In the genomic region with DNA sequence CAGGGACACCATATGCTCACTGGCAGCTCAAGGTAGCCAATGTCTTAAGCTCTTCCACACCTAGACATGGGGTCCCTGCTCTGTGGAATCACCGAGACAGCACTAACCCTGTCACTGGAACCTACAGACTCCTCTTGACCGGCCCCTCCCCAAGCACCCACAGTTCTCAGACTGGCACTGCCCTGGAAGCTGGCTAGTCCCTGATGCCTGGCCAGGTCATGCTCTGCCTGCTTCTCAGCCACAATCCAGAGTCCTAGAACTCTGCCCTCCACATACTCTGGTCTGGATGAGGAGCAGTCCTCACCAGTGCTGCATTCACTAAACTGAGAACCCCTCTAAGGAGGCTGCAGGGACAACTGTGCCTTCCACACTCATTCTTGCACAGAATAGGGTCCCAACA, we compare ENCODE assay signal across 22 mouse cellular contexts. TPM values are rescaled to one million over a fixed set of nuclear protein-coding genes. Genes with fewer than 3 reads are reported as not detected.
A peak's percentile ranks its signal among the peaks of the same experiment; 100 is the strongest.
DNase-seq lines count a peak whose midpoint lies in the region; ATAC-seq and TF ChIP-seq lines count a peak whose summit lies in the region.
"Had no signal": no experiment of that assay in that cellular context is flagged by ENCODE, and none has a peak within 500 bp of the region (broad histone marks: within the 10 kb centered on the region; RNA-seq: fewer than 3 reads in every experiment).

No protein-coding gene starts in this region.

- WGBS in kidney, adult 2 months: 83% methylated on average over 2 of the region's 2 CpGs
- 97% methylated on average over 2 of the region's 2 CpGs for WGBS in kidney, embryonic 16.5 days

- TF ChIP-seq POLR2A in kidney, adult 2 months (IDR thresholded peaks at IDR 0.05; ENCODE audit: low read depth, low read length): no peak

- no peak overlapping the region for H3K4me2 ChIP-seq in kidney, embryonic 16.5 days (replicated peaks; ENCODE audit: low read depth, low read length)
- H3K4me2 ChIP-seq: embryonic facial prominence, embryonic 13.5 days; embryonic facial prominence, embryonic 15.5 days; forebrain, embryonic 12.5 days had no signal

- no peaks in the 10 kb centered on the region for H3K9me3 ChIP-seq in kidney, embryonic 16.5 days (ENCODE audit: low read length)
- H3K9me3 ChIP-seq: embryonic facial prominence, embryonic 13.5 days; embryonic facial prominence, embryonic 15.5 days; forebrain, embryonic 10.5 days; forebrain, embryonic 12.5 days had no signal

- no peak overlapping the region for H3K27ac ChIP-seq in kidney, adult 2 months (ENCODE audit: insufficient read depth, low read depth, low read length)
- H3K27ac ChIP-seq in kidney, embryonic 16.5 days (ENCODE audit: low read length): no peak overlapping the region
- H3K27ac ChIP-seq: embryonic facial prominence, embryonic 13.5 days; embryonic facial prominence, embryonic 15.5 days; forebrain, embryonic 10.5 days; forebrain, embryonic 12.5 days had no signal

- DNase-seq in kidney, adult 2 months: peak; percentile 55
- DNase-seq in kidney, adult 18-20 months: no peak
- peak; percentile 29 for DNase-seq in kidney, postnatal 14 days
- no peak for DNase-seq in kidney, adult 8-10 months
- DNase-seq in kidney, postnatal 36 days: peak; percentile 42 to 60
- DNase-seq: adrenal gland, adult 2 months; adrenal gland, postnatal 10 days; adrenal gland, postnatal 25 days; cerebellum, adult 11 months; cerebellum, adult 18-20 months; cerebellum, adult 8-10 months; cerebellum, adult 9-11 months; cerebellum, postnatal 14 days; cerebellum, postnatal 36 days; embryo, embryonic 11 days had no signal

- peaks cover 9% of the 10 kb centered on the region; the same call in 1 of the 2 replicates for H3K4me1 ChIP-seq in kidney, adult 2 months (ENCODE audit: control insufficient read depth, insufficient read depth, low read length)
- H3K4me1 ChIP-seq in kidney, embryonic 16.5 days (ENCODE audit: insufficient read depth, low read length): no peaks in the 10 kb centered on the region
- H3K4me1 ChIP-seq: embryonic facial prominence, embryonic 13.5 days; embryonic facial prominence, embryonic 15.5 days; forebrain, embryonic 10.5 days; forebrain, embryonic 12.5 days had no signal

- no peak overlapping the region for H3K4me3 ChIP-seq in kidney, adult 2 months (ENCODE audit: insufficient read depth, low read depth, low read length)
- H3K4me3 ChIP-seq in kidney, embryonic 16.5 days (ENCODE audit: low read length): no peak overlapping the region
- H3K4me3 ChIP-seq: embryonic facial prominence, embryonic 13.5 days; embryonic facial prominence, embryonic 15.5 days; erythroblast, embryonic 14.5 days; forebrain, embryonic 10.5 days; forebrain, embryonic 12.5 days had no signal

- H3K9ac ChIP-seq in kidney, embryonic 16.5 days (replicated peaks; ENCODE audit: low read length): no peak overlapping the region
- H3K9ac ChIP-seq: embryonic facial prominence, embryonic 13.5 days; embryonic facial prominence, embryonic 15.5 days; forebrain, embryonic 12.5 days had no signal

- no peak for ATAC-seq in kidney, embryonic 16.5 days (ENCODE audit: low FRiP score, low TSS enrichment)
- ATAC-seq: forebrain, embryonic 14.5 days had no signal

- peaks cover 2% of the 10 kb centered on the region; the same call in 1 of the 2 replicates for H3K36me3 ChIP-seq in kidney, adult 2 months (ENCODE audit: control insufficient read depth, insufficient read depth, low read length)
- H3K36me3 ChIP-seq in kidney, embryonic 16.5 days (ENCODE audit: insufficient read depth, low read length): peaks cover 48% of the 10 kb centered on the region

- H3K27me3 ChIP-seq in kidney, adult 2 months (replicated peaks; ENCODE audit: control insufficient read depth, insufficient read depth, low read length): no peaks in the 10 kb centered on the region
- no peaks in the 10 kb centered on the region for H3K27me3 ChIP-seq in kidney, embryonic 16.5 days (ENCODE audit: insufficient read depth, low read length)
- H3K27me3 ChIP-seq: embryonic facial prominence, embryonic 13.5 days; embryonic facial prominence, embryonic 15.5 days; forebrain, embryonic 12.5 days had no signal

- no peak for TF ChIP-seq CTCF in kidney, adult 2 months (conservative IDR thresholded peaks at IDR 0.05; ENCODE audit: insufficient read depth, insufficient read length, low read depth, low read length)

RNA-seq across cellular contexts. Expression of gene Ccdc96, which starts 26.6 kb away (rescaled TPM):
- 0.26 and 0.28 TPM in 2 replicates for polyA plus RNA-seq in kidney, adult 2 months (2012; rRNA removed)
- 0.76 and 0.81 TPM in 2 replicates for polyA plus RNA-seq in kidney, embryonic 16.5 days (2015; fragmentation: Nextera tagmentation; extraction: Ambion mirVana)
- polyA plus RNA-seq: adrenal gland, adult 2 months had no signal

RNA-seq across cellular contexts. Expression of gene Tada2b, which starts 26.9 kb away (rescaled TPM):
- polyA plus RNA-seq in kidney, adult 2 months (2012; rRNA removed): 17.0 and 18.7 TPM in 2 replicates
- 2.0 and 2.2 TPM in 2 replicates for polyA plus RNA-seq in kidney, embryonic 16.5 days (2015; fragmentation: Nextera tagmentation; extraction: Ambion mirVana)

RNA-seq across cellular contexts. Expression of gene Grpel1, which starts 46.2 kb away (rescaled TPM):
- 30.5 and 38.4 TPM in 2 replicates for polyA plus RNA-seq in kidney, adult 2 months (2012; rRNA removed)
- polyA plus RNA-seq in kidney, embryonic 16.5 days (2015; fragmentation: Nextera tagmentation; extraction: Ambion mirVana): 62.9 and 66.4 TPM in 2 replicates

Comparison
In these comparisons a context has a peak if more than half of its experiments do, and no peak if none do; other contexts are left out.
1. DNase-seq: peak in kidney, adult 2 months (single experiment), kidney, postnatal 14 days (single experiment) and kidney, postnatal 36 days (2 of 2); none in kidney, adult 18-20 months (single experiment) and kidney, adult 8-10 months (0 of 2).